Mouse (Mus musculus): ENCODE data around the gene Gm45716. TPM values are rescaled to one million over a fixed set of nuclear protein-coding genes. Genes with fewer than 3 reads are reported as not detected.

Gene Gm45716
- polyA plus RNA-seq, 1 experiment from 2014 or later = 7.3 TPM

GRCm38 (mm10) chr11:90227000-90227922, 39.8 kb downstream of the Gm45716 start:
- no peak overlapping the region for H3K4me2 ChIP-seq
- no peak for ATAC-seq (replicated peaks; ENCODE audit: low FRiP score)
- WGBS = 62% methylated on average over 12 of the region's 12 CpGs

GRCm38 (mm10) chr11:90228251-90228949, 40.9 kb downstream of the Gm45716 start:
- Histone ChIP-seq H3K27me3 (replicated peaks; ENCODE audit: control insufficient read depth, insufficient read depth, low read length) (no peaks in the 10 kb centered on the region), H3K4me2 (no peak overlapping the region), H3K4me1 (replicated peaks; ENCODE audit: control insufficient read depth, insufficient read depth, low read length) (peaks cover 13% of the 10 kb centered on the region), H3K9ac (ENCODE audit: low read depth, low read length) (no peak overlapping the region), H3K36me3 (ENCODE audit: control insufficient read depth, insufficient read depth, low read length) (no peaks in the 10 kb centered on the region), H3K27ac (ENCODE audit: low read depth, low read length) (no peak overlapping the region), H3K4me3 (ENCODE audit: low read depth, low read length) (no peak overlapping the region), H3K9me3 (ENCODE audit: control insufficient read depth, low read length) (no peaks in the 10 kb centered on the region)
- ATAC-seq (replicated peaks; ENCODE audit: low FRiP score) = no peak
- DNase-seq (ENCODE audit: low spot score) = no peak
- 79% methylated on average over 9 of the region's 9 CpGs for WGBS

More at GRCm38 (mm10) chr11:90227000-90227922, 39.8 kb downstream of the Gm45716 start:
- Histone ChIP-seq H3K27me3 (replicated peaks; ENCODE audit: control insufficient read depth, insufficient read depth, low read length) (no peaks in the 10 kb centered on the region), H3K27ac (ENCODE audit: low read depth, low read length) (no peak overlapping the region), H3K36me3 (ENCODE audit: control insufficient read depth, insufficient read depth, low read length) (no peaks in the 10 kb centered on the region), H3K9me3 (ENCODE audit: control insufficient read depth, low read length) (no peaks in the 10 kb centered on the region), H3K4me1 (replicated peaks; ENCODE audit: control insufficient read depth, insufficient read depth, low read length) (peaks cover 10% of the 10 kb centered on the region), H3K9ac (ENCODE audit: low read depth, low read length) (no peak overlapping the region), H3K4me3 (ENCODE audit: low read depth, low read length) (no peak overlapping the region)
- DNase-seq (ENCODE audit: low spot score) = no peak

- DNase-seq (ENCODE audit: low spot score) (no peak), ATAC-seq (replicated peaks; ENCODE audit: low FRiP score) (no peak)
- no peak overlapping the region for H3K4me3 ChIP-seq (ENCODE audit: low read depth, low read length)
- H3K27ac ChIP-seq (ENCODE audit: low read depth, low read length) = no peak overlapping the region
- no peak overlapping the region for H3K4me2 ChIP-seq
- H3K4me1 ChIP-seq (replicated peaks; ENCODE audit: control insufficient read depth, insufficient read depth, low read length) = peaks cover 9% of the 10 kb centered on the region
- H3K9ac ChIP-seq (ENCODE audit: low read depth, low read length) = no peak overlapping the region
- H3K9me3 ChIP-seq (ENCODE audit: control insufficient read depth, low read length) = no peaks in the 10 kb centered on the region
- H3K27me3 ChIP-seq (replicated peaks; ENCODE audit: control insufficient read depth, insufficient read depth, low read length) = no peaks in the 10 kb centered on the region
- no peaks in the 10 kb centered on the region for H3K36me3 ChIP-seq (ENCODE audit: control insufficient read depth, insufficient read depth, low read length)
Measured at GRCm38 (mm10) chr11:90229800-90230199, 42.3 kb downstream of the Gm45716 start.

GRCm38 (mm10) chr11:90230671-90231070, 43.2 kb downstream of the Gm45716 start:
- no peak overlapping the region for H3K4me3 ChIP-seq (ENCODE audit: low read depth, low read length)
- DNase-seq (ENCODE audit: low spot score) (no peak), ATAC-seq (replicated peaks; ENCODE audit: low FRiP score) (no peak)
- peaks cover 3% of the 10 kb centered on the region for H3K4me1 ChIP-seq (replicated peaks; ENCODE audit: control insufficient read depth, insufficient read depth, low read length)
- H3K4me2 ChIP-seq = no peak overlapping the region
- H3K27me3 ChIP-seq (replicated peaks; ENCODE audit: control insufficient read depth, insufficient read depth, low read length) = no peaks in the 10 kb centered on the region
- WGBS = 78% methylated on average over 2 of the region's 2 CpGs
- no peak overlapping the region for H3K27ac ChIP-seq (ENCODE audit: low read depth, low read length)
- H3K36me3 ChIP-seq (ENCODE audit: control insufficient read depth, insufficient read depth, low read length) = no peaks in the 10 kb centered on the region
- no peaks in the 10 kb centered on the region for H3K9me3 ChIP-seq (ENCODE audit: control insufficient read depth, low read length)
- H3K9ac ChIP-seq (ENCODE audit: low read depth, low read length) = no peak overlapping the region

- Histone ChIP-seq H3K27me3 (replicated peaks; ENCODE audit: control insufficient read depth, insufficient read depth, low read length) (no peaks in the 10 kb centered on the region), H3K9me3 (ENCODE audit: control insufficient read depth, low read length) (no peaks in the 10 kb centered on the region), H3K27ac (ENCODE audit: low read depth, low read length) (no peak overlapping the region), H3K4me1 (replicated peaks; ENCODE audit: control insufficient read depth, insufficient read depth, low read length) (peaks cover 3% of the 10 kb centered on the region), H3K4me2 (no peak overlapping the region), H3K36me3 (ENCODE audit: control insufficient read depth, insufficient read depth, low read length) (no peaks in the 10 kb centered on the region), H3K9ac (ENCODE audit: low read depth, low read length) (no peak overlapping the region), H3K4me3 (ENCODE audit: low read depth, low read length) (no peak overlapping the region)
- DNase-seq (ENCODE audit: low spot score) (no peak), ATAC-seq (replicated peaks; ENCODE audit: low FRiP score) (no peak)
- WGBS = 39% methylated on average over 2 of the region's 2 CpGs
Measured at GRCm38 (mm10) chr11:90231631-90232030, 44.1 kb downstream of the Gm45716 start.

GRCm38 (mm10) chr11:90232685-90233084, 45.2 kb downstream of the Gm45716 start:
- Histone ChIP-seq H3K36me3 (ENCODE audit: control insufficient read depth, insufficient read depth, low read length) (no peaks in the 10 kb centered on the region), H3K27ac (ENCODE audit: low read depth, low read length) (no peak overlapping the region), H3K4me3 (ENCODE audit: low read depth, low read length) (no peak overlapping the region), H3K27me3 (replicated peaks; ENCODE audit: control insufficient read depth, insufficient read depth, low read length) (no peaks in the 10 kb centered on the region), H3K4me1 (replicated peaks; ENCODE audit: control insufficient read depth, insufficient read depth, low read length) (peaks cover 3% of the 10 kb centered on the region), H3K4me2 (no peak overlapping the region), H3K9ac (ENCODE audit: low read depth, low read length) (no peak overlapping the region), H3K9me3 (ENCODE audit: control insufficient read depth, low read length) (no peaks in the 10 kb centered on the region)
- WGBS = 21% methylated on average over 4 of the region's 4 CpGs
- ATAC-seq (replicated peaks; ENCODE audit: low FRiP score) (no peak), DNase-seq (ENCODE audit: low spot score) (no peak)

- Histone ChIP-seq H3K27me3 (replicated peaks; ENCODE audit: control insufficient read depth, insufficient read depth, low read length) (no peaks in the 10 kb centered on the region), H3K4me3 (ENCODE audit: low read depth, low read length) (no peak overlapping the region), H3K4me1 (replicated peaks; ENCODE audit: control insufficient read depth, insufficient read depth, low read length) (peaks cover 3% of the 10 kb centered on the region), H3K9ac (ENCODE audit: low read depth, low read length) (no peak overlapping the region), H3K27ac (ENCODE audit: low read depth, low read length) (no peak overlapping the region), H3K4me2 (no peak overlapping the region), H3K36me3 (ENCODE audit: control insufficient read depth, insufficient read depth, low read length) (no peaks in the 10 kb centered on the region), H3K9me3 (ENCODE audit: control insufficient read depth, low read length) (no peaks in the 10 kb centered on the region; the same call in 1 of the 2 replicates)
- ATAC-seq (replicated peaks; ENCODE audit: low FRiP score) = no peak
- WGBS = 82% methylated on average over 5 of the region's 5 CpGs
- no peak for DNase-seq (ENCODE audit: low spot score)
Measured at GRCm38 (mm10) chr11:90235221-90235620, 47.7 kb downstream of the Gm45716 start.

- ATAC-seq (replicated peaks; ENCODE audit: low FRiP score) (no peak), DNase-seq (ENCODE audit: low spot score) (no peak)
- WGBS = 86% methylated on average over 5 of the region's 5 CpGs
Measured at GRCm38 (mm10) chr11:90237616-90238015, 50.1 kb downstream of the Gm45716 start.

More at GRCm38 (mm10) chr11:90237616-90238015, 50.1 kb downstream of the Gm45716 start:
- Histone ChIP-seq H3K27me3 (replicated peaks; ENCODE audit: control insufficient read depth, insufficient read depth, low read length) (no peaks in the 10 kb centered on the region), H3K9me3 (ENCODE audit: control insufficient read depth, low read length) (no peaks in the 10 kb centered on the region; the same call in 1 of the 2 replicates), H3K4me2 (no peak overlapping the region), H3K36me3 (ENCODE audit: control insufficient read depth, insufficient read depth, low read length) (no peaks in the 10 kb centered on the region), H3K4me1 (replicated peaks; ENCODE audit: control insufficient read depth, insufficient read depth, low read length) (no peaks in the 10 kb centered on the region), H3K9ac (ENCODE audit: low read depth, low read length) (no peak overlapping the region), H3K27ac (ENCODE audit: low read depth, low read length) (no peak overlapping the region), H3K4me3 (ENCODE audit: low read depth, low read length) (no peak overlapping the region)
